Mouse (Mus musculus): ENCODE results near the gene Cuzd1. TPM values are rescaled to one million over a fixed set of nuclear protein-coding genes. Genes with fewer than 3 reads are reported as not detected.

The Cuzd1 gene
- polyA plus RNA-seq (2016; fragmentation: Nextera tagmentation; extraction: Ambion mirVana), result not detected in 2 replicates

GRCm38 (mm10) chr7:131322192-131322591 is at the start of gene Cuzd1:
Gene Cuzd1 (minus strand): TSS chr7:131322292.
- Histone ChIP-seq H3K4me1 (no peaks in the 10 kb centered on the region), H3K27me3 (no peaks in the 10 kb centered on the region), H3K36me3 (no peaks in the 10 kb centered on the region), H3K27ac (no peak within 1 kb of the TSS), H3K9ac (no peak within 1 kb of the TSS), H3K4me2 (replicated peaks) (no peak within 1 kb of the TSS), H3K9me3 (no peaks in the 10 kb centered on the region), H3K4me3 (no peak within 1 kb of the TSS)
- no peak for ATAC-seq (ENCODE audit: insufficient number of reproducible peaks, insufficient read depth, low FRiP score, low TSS enrichment)
- WGBS, result 72% methylated on average over 2 of the region's 2 CpGs

DNA sequence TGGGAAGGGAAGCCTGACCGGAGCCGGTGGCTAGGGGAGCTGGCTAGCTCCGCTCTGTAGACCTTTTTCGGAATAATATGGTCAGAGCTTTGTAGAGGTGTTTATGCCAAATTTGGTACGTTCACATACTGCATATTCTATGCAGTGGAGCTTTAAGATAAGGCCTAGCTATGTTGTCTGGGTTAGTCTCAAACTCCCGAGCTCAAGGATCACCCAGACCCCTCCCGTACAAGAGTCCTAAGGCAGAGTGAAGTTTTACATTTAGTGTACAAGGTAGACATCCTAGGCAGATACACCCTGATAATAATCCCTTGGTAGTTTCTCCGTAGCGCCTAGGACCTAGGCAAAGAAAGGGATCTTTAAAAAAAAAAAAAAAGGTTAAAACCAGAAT is 49.4 kb upstream of the Cuzd1 start:
- Histone ChIP-seq H3K4me2 (replicated peaks) (peak overlapping the region; percentile 65), H3K4me1 (peaks cover 6% of the 10 kb centered on the region; the same call in 1 of the 2 replicates), H3K36me3 (peaks cover 3% of the 10 kb centered on the region; the same call in 1 of the 2 replicates), H3K27me3 (no peaks in the 10 kb centered on the region), H3K27ac (peak overlapping the region; percentile 97), H3K9me3 (no peaks in the 10 kb centered on the region), H3K9ac (peak overlapping the region; percentile 96), H3K4me3 (peak overlapping the region; percentile 78)
- WGBS, result 9% methylated on average over 9 of the region's 9 CpGs
- peak; percentile 71; the same call in 1 of the 2 replicates for ATAC-seq (ENCODE audit: insufficient number of reproducible peaks, insufficient read depth, low FRiP score, low TSS enrichment)

DNA sequence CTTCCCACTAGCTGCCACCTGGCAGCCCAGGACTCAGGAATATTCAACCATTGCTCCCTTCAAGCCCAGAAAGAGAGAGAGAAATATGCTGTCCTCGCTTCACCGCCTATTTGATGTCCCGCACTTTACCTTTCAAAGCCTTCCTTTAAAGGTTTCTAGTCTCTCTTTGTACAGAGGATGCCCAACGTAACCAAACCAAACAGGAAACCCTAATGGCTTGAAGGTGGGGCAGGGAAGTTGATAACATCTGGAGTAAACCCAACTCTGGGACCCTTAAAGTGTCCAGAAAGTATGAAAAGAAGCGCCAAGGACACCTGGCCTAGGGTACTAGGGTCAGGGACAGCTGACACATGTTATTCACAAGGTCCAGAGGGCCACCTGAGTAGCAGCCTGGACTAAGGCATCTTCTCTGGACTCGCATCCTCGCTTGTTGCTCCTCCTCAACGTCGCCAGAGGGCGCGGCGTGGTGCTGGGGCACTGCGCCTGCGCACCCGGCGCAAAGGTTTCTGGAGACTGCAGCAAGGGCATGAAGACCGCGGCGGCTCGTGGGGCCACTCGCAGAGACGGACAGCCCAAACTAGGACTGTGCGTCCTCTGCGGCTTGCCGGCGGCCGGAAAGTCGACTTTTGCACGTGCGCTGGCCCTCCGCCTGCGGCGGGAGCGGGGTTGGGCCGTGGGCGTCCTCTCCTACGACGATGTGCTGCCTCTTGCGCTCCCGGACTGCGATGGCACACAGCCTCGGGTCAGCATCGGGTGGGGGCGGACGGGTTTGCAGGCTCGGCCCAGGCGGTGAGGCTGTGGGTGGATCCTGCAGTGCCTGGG is 48.8 kb upstream of the Cuzd1 start, which contains the start of gene Pstk:
TSS of gene Pstk (plus strand) at position 494 of the 822 bp plus-strand sequence.
- peak within 1 kb of the TSS; percentile 65 for H3K4me2 ChIP-seq (replicated peaks)
- WGBS, result 5% methylated on average over 47 of the region's 47 CpGs
- peak; percentile 94 for ATAC-seq (ENCODE audit: insufficient number of reproducible peaks, insufficient read depth, low FRiP score, low TSS enrichment)
- no peaks in the 10 kb centered on the region for H3K27me3 ChIP-seq
- H3K27ac ChIP-seq, result peak within 1 kb of the TSS; percentile 97
- peak within 1 kb of the TSS; percentile 78 for H3K4me3 ChIP-seq
- peak within 1 kb of the TSS; percentile 96 for H3K9ac ChIP-seq
- peaks cover 3% of the 10 kb centered on the region; the same call in 1 of the 2 replicates for H3K36me3 ChIP-seq
- no peaks in the 10 kb centered on the region for H3K9me3 ChIP-seq
- H3K4me1 ChIP-seq, result peaks cover 6% of the 10 kb centered on the region; the same call in 1 of the 2 replicates

- Histone ChIP-seq H3K9ac (no peak overlapping the region), H3K4me3 (no peak overlapping the region), H3K27me3 (no peaks in the 10 kb centered on the region), H3K36me3 (no peaks in the 10 kb centered on the region), H3K9me3 (no peaks in the 10 kb centered on the region), H3K4me1 (peaks cover 8% of the 10 kb centered on the region), H3K27ac (no peak overlapping the region), H3K4me2 (replicated peaks) (no peak overlapping the region)
- ATAC-seq (ENCODE audit: insufficient number of reproducible peaks, insufficient read depth, low FRiP score, low TSS enrichment), result no peak
- WGBS, result 91% methylated on average over 8 of the region's 8 CpGs
Observed at GRCm38 (mm10) chr7:131364131-131364530, 42.0 kb upstream of the Cuzd1 start.

GRCm38 (mm10) chr7:131362615-131363300 is 40.7 kb upstream of the Cuzd1 start, which contains the start of gene 2310057M21Rik:
Gene 2310057M21Rik (minus strand): TSS chr7:131362759.
- Histone ChIP-seq H3K36me3 (peaks cover 3% of the 10 kb centered on the region; the same call in 1 of the 2 replicates), H3K9ac (peak within 1 kb of the TSS; percentile 84), H3K27ac (peak within 1 kb of the TSS; percentile 91), H3K27me3 (no peaks in the 10 kb centered on the region), H3K4me2 (replicated peaks) (peak within 1 kb of the TSS; percentile 83), H3K4me3 (peak within 1 kb of the TSS; percentile 86), H3K9me3 (no peaks in the 10 kb centered on the region), H3K4me1 (peaks cover 8% of the 10 kb centered on the region)
- under 1% methylated on average over 55 of the region's 55 CpGs for WGBS
- peak; percentile 97 for ATAC-seq (ENCODE audit: insufficient number of reproducible peaks, insufficient read depth, low FRiP score, low TSS enrichment)

- Histone ChIP-seq H3K4me3 (peak overlapping the region; percentile 86), H3K9me3 (no peaks in the 10 kb centered on the region), H3K27me3 (no peaks in the 10 kb centered on the region), H3K4me2 (replicated peaks) (peak overlapping the region; percentile 83), H3K36me3 (peaks cover 8% of the 10 kb centered on the region; the same call in 1 of the 2 replicates), H3K4me1 (peaks cover 8% of the 10 kb centered on the region), H3K9ac (peak overlapping the region; percentile 84), H3K27ac (peak overlapping the region; percentile 87)
- under 1% methylated on average over 35 of the region's 35 CpGs for WGBS
- peak; percentile 85 for ATAC-seq (ENCODE audit: insufficient number of reproducible peaks, insufficient read depth, low FRiP score, low TSS enrichment)
Observed at GRCm38 (mm10) chr7:131362269-131362614, 40.1 kb upstream of the Cuzd1 start.

- no peak overlapping the region for H3K27ac ChIP-seq
Observed at GRCm38 (mm10) chr7:131356105-131356504, 34.0 kb upstream of the Cuzd1 start.

DNA sequence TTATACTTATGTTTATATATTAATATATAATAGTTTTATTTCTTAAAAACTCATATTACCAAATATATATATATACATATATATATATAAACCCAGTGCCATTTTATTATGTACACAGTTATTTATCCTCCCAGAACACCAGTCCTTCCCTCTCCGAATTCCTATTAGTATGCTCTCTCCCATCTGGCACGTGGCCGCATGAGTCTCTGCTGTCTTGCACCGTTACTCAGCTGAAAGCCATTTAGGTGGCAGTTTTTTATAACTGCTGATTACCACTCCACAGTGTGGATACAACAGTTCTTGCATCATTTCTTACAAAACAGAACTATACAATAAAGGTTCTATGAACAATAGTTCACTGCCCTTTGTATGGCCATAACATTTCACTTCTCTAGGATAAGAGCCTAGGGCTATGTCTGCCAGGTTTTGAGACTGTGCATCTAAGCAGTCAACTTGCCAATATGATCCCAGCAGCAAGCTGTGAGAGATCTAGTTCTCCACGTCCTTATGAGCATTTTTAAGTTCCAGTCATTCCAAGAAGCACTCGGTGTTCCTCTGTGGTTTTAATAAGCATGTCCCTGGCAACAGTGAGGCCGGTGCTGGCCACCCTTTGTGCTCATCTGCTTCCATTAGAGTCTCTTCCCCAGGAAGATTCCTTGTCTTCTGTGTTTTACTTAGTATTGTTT is 23.9 kb upstream of the Cuzd1 start:
- Histone ChIP-seq H3K9me3 (no peaks in the 10 kb centered on the region), H3K36me3 (peaks cover 36% of the 10 kb centered on the region), H3K9ac (no peak overlapping the region), H3K4me1 (no peaks in the 10 kb centered on the region), H3K4me3 (no peak overlapping the region), H3K27me3 (no peaks in the 10 kb centered on the region), H3K4me2 (replicated peaks) (no peak overlapping the region), H3K27ac (no peak overlapping the region)
- no peak for ATAC-seq (ENCODE audit: insufficient number of reproducible peaks, insufficient read depth, low FRiP score, low TSS enrichment)
- WGBS, result 86% methylated on average over 7 of the region's 7 CpGs

More at GRCm38 (mm10) chr7:131356105-131356504, 34.0 kb upstream of the Cuzd1 start:
- Histone ChIP-seq H3K4me1 (peaks cover 3% of the 10 kb centered on the region), H3K4me3 (no peak overlapping the region), H3K9me3 (no peaks in the 10 kb centered on the region), H3K4me2 (replicated peaks) (no peak overlapping the region), H3K36me3 (peaks cover 40% of the 10 kb centered on the region), H3K9ac (no peak overlapping the region), H3K27me3 (no peaks in the 10 kb centered on the region)
- WGBS, result 94% methylated on average over 13 of the region's 13 CpGs
- ATAC-seq (ENCODE audit: insufficient number of reproducible peaks, insufficient read depth, low FRiP score, low TSS enrichment), result no peak

DNA sequence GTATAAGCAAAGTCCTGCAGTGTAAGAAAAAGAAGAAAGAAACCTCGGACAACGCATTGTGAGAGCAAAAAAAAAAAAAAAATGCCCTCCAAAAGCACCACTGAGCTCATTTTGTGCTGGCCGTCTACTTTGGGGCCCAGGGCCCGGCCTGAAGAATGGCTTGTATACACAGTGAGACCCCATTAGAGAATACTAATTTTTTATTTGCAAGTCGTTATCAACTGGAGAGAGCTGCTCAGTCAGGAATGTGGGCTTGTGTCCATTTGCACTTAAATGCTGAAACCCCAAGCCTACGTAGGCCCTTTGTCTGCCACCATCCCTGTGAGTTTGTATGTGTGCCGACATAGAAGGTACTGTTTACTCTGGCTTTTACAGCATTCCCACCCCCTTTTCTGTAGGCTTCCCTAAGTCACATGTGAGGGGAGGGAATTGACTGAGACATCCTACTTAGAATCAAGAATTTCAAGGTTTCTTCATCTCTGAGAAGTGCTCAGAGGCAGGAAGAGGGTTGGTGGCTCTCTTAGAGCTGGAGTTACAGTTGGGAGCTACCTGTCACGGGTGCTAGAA is 15.5 kb upstream of the Cuzd1 start:
- Histone ChIP-seq H3K9me3 (no peaks in the 10 kb centered on the region), H3K4me3 (no peak overlapping the region), H3K9ac (no peak overlapping the region), H3K27me3 (no peaks in the 10 kb centered on the region), H3K27ac (no peak overlapping the region), H3K4me2 (replicated peaks) (no peak overlapping the region), H3K4me1 (no peaks in the 10 kb centered on the region), H3K36me3 (peaks cover 34% of the 10 kb centered on the region)
- ATAC-seq (ENCODE audit: insufficient number of reproducible peaks, insufficient read depth, low FRiP score, low TSS enrichment), result no peak
- 69% methylated on average over 8 of the region's 8 CpGs for WGBS

- Histone ChIP-seq H3K4me2 (replicated peaks) (no peak within 1 kb of the TSS), H3K36me3 (0 out of 2 replicates have a peak, but pooled peaks cover 4% of the 10 kb centered on the region), H3K4me1 (no peaks in the 10 kb centered on the region), H3K27me3 (no peaks in the 10 kb centered on the region), H3K9me3 (no peaks in the 10 kb centered on the region), H3K4me3 (no peak within 1 kb of the TSS), H3K9ac (no peak within 1 kb of the TSS), H3K27ac (no peak within 1 kb of the TSS)
- WGBS, result 56% methylated on average over 1 of the region's 1 CpGs
- ATAC-seq (ENCODE audit: insufficient number of reproducible peaks, insufficient read depth, low FRiP score, low TSS enrichment), result no peak
Observed at GRCm38 (mm10) chr7:131333564-131333963, 11.5 kb upstream of the Cuzd1 start, which contains the start of gene Fam24a. Gene Fam24a (plus strand): TSS chr7:131333864.

GRCm38 (mm10) chr7:131331688-131332087 is 9.6 kb upstream of the Cuzd1 start:
- H3K36me3 ChIP-seq, result no peaks in the 10 kb centered on the region

More at GRCm38 (mm10) chr7:131331688-131332087, 9.6 kb upstream of the Cuzd1 start:
- H3K4me2 ChIP-seq (replicated peaks), result no peak overlapping the region
- H3K4me1 ChIP-seq, result no peaks in the 10 kb centered on the region
- H3K9ac ChIP-seq, result no peak overlapping the region
- H3K27ac ChIP-seq, result no peak overlapping the region
- H3K27me3 ChIP-seq, result no peaks in the 10 kb centered on the region
- no peak overlapping the region for H3K4me3 ChIP-seq
- 72% methylated on average over 2 of the region's 2 CpGs for whole genome bisulfite sequencing
- H3K9me3 ChIP-seq, result no peaks in the 10 kb centered on the region
- no peak for ATAC-seq (ENCODE audit: insufficient number of reproducible peaks, insufficient read depth, low FRiP score, low TSS enrichment)
